Mouse (Mus musculus) induced T-regulatory cell, adult 2 months (primary cell): ENCODE measurements at regions not wholly inside any gene's neighbourhood (a gene's known extent, or its start where the extent isn't known, plus 50 kb on each side); places are given as distances from the start of the nearest gene placed in this dataset.

Experiments used
- DNase-seq: peaks from one replicate; pipeline ENCODE4 v3.0.0-alpha.2; 2012; ENCODE audit warnings: low read depth

- DNase-seq: no peak
Observed at GRCm38 (mm10) chr12:35232322-35232673, 185.3 kb downstream of the Snx13 start.

- no peak for DNase-seq
Observed at GRCm38 (mm10) chr12:35231414-35232321, 184.7 kb downstream of the Snx13 start.

- no peak for DNase-seq
Observed at GRCm38 (mm10) chr12:35220429-35220828, 173.4 kb downstream of the Snx13 start.

GRCm38 (mm10) chr12:35220002-35220401, 173.0 kb downstream of the Snx13 start:
- no peak for DNase-seq

- no peak for DNase-seq
Observed at GRCm38 (mm10) chr12:35216725-35217124, 169.7 kb downstream of the Snx13 start.

- DNase-seq: no peak
Observed at GRCm38 (mm10) chr12:35209399-35209798, 162.4 kb downstream of the Snx13 start.

- no peak for DNase-seq
Observed at GRCm38 (mm10) chr12:35207605-35208004, 160.6 kb downstream of the Snx13 start.

- no peak for DNase-seq
Observed at GRCm38 (mm10) chr12:35203398-35203797, 156.4 kb downstream of the Snx13 start.

GRCm38 (mm10) chr12:35200110-35200509, 153.1 kb downstream of the Snx13 start:
- DNase-seq: no peak
